Mouse (Mus musculus): Measurements from ENCODE around the gene Cpeb2. TPM values are rescaled to one million over a fixed set of nuclear protein-coding genes. Genes with fewer than 3 reads are reported as not detected.
A peak's percentile ranks its signal among the peaks of the same experiment; 100 is the strongest.

Gene Cpeb2
- polyA plus RNA-seq, 1 experiment from 2014 or later = 2.7 TPM

- Histone ChIP-seq H3K4me3 (replicated peaks; ENCODE audit: low read depth, low read length) (no peak overlapping the region), H3K27ac (peak overlapping the region; percentile 60), H3K9me3 (replicated peaks; ENCODE audit: low read length) (no peaks in the 10 kb centered on the region), H3K27me3 (ENCODE audit: insufficient read depth, low read length) (no peaks in the 10 kb centered on the region), H3K4me1 (replicated peaks; ENCODE audit: insufficient read depth, low read length) (no peaks in the 10 kb centered on the region), H3K4me2 (ENCODE audit: low read length) (no peak overlapping the region), H3K36me3 (ENCODE audit: insufficient read depth, low read length) (no peaks in the 10 kb centered on the region), H3K9ac (ENCODE audit: low read depth, low read length) (no peak overlapping the region)
- TF ChIP-seq CTCF (IDR thresholded peaks at IDR 0.05; ENCODE audit: low read depth) = no peak
- DNase-seq (ENCODE audit: low spot score) = no peak
- WGBS = 24% methylated on average over 4 of the region's 4 CpGs
- no peak for ATAC-seq (replicated peaks; ENCODE audit: low FRiP score, low read depth)
These were observed 15.5 kb upstream of the Cpeb2 start for GRCm38 (mm10) chr5:43217468-43217867.

- no peak for ATAC-seq (replicated peaks; ENCODE audit: low FRiP score, low read depth)
These were observed 14.8 kb upstream of the Cpeb2 start for GRCm38 (mm10) chr5:43217987-43218846.

GRCm38 (mm10) chr5:43218847-43219132 lies 14.2 kb upstream of the Cpeb2 start:
- ATAC-seq (replicated peaks; ENCODE audit: low FRiP score, low read depth) (peak; percentile 85), DNase-seq (ENCODE audit: low spot score) (peak; percentile 56)
- Histone ChIP-seq H3K4me3 (replicated peaks; ENCODE audit: low read depth, low read length) (no peak overlapping the region), H3K27me3 (ENCODE audit: insufficient read depth, low read length) (no peaks in the 10 kb centered on the region), H3K9ac (ENCODE audit: low read depth, low read length) (no peak overlapping the region), H3K4me1 (replicated peaks; ENCODE audit: insufficient read depth, low read length) (no peaks in the 10 kb centered on the region), H3K27ac (0 out of 2 replicates have a peak overlapping the region, but pooled peaks have one; percentile 62), H3K9me3 (replicated peaks; ENCODE audit: low read length) (no peaks in the 10 kb centered on the region), H3K4me2 (ENCODE audit: low read length) (no peak overlapping the region), H3K36me3 (ENCODE audit: insufficient read depth, low read length) (no peaks in the 10 kb centered on the region)
- no peak for TF ChIP-seq CTCF (IDR thresholded peaks at IDR 0.05; ENCODE audit: low read depth)
- WGBS = 14% methylated on average over 1 of the region's 1 CpGs

More at GRCm38 (mm10) chr5:43217987-43218846, 14.8 kb upstream of the Cpeb2 start:
- TF ChIP-seq CTCF (IDR thresholded peaks at IDR 0.05; ENCODE audit: low read depth) = no peak
- H3K27me3 ChIP-seq (ENCODE audit: insufficient read depth, low read length) = no peaks in the 10 kb centered on the region
- H3K9ac ChIP-seq (ENCODE audit: low read depth, low read length) = no peak overlapping the region
- H3K4me2 ChIP-seq (ENCODE audit: low read length) = no peak overlapping the region
- H3K4me1 ChIP-seq (replicated peaks; ENCODE audit: insufficient read depth, low read length) = no peaks in the 10 kb centered on the region
- H3K4me3 ChIP-seq (replicated peaks; ENCODE audit: low read depth, low read length) = no peak overlapping the region
- no peaks in the 10 kb centered on the region for H3K36me3 ChIP-seq (ENCODE audit: insufficient read depth, low read length)
- WGBS = 55% methylated on average over 10 of the region's 10 CpGs
- H3K9me3 ChIP-seq (replicated peaks; ENCODE audit: low read length) = no peaks in the 10 kb centered on the region
- no peak for DNase-seq (ENCODE audit: low spot score)
- peak overlapping the region; percentile 60 for H3K27ac ChIP-seq

GRCm38 (mm10) chr5:43223359-43223758 lies 9.6 kb upstream of the Cpeb2 start:
- WGBS = 72% methylated on average over 4 of the region's 4 CpGs
- DNase-seq (ENCODE audit: low spot score) (no peak), ATAC-seq (replicated peaks; ENCODE audit: low FRiP score, low read depth) (no peak)
- no peak overlapping the region for H3K4me3 ChIP-seq (replicated peaks; ENCODE audit: low read depth, low read length)
- no peaks in the 10 kb centered on the region for H3K36me3 ChIP-seq (ENCODE audit: insufficient read depth, low read length)
- TF ChIP-seq CTCF (IDR thresholded peaks at IDR 0.05; ENCODE audit: low read depth) = no peak
- H3K27me3 ChIP-seq (ENCODE audit: insufficient read depth, low read length) = no peaks in the 10 kb centered on the region
- H3K27ac ChIP-seq = no peak overlapping the region
- H3K9ac ChIP-seq (ENCODE audit: low read depth, low read length) = no peak overlapping the region
- H3K9me3 ChIP-seq (replicated peaks; ENCODE audit: low read length) = no peaks in the 10 kb centered on the region
- no peaks in the 10 kb centered on the region for H3K4me1 ChIP-seq (replicated peaks; ENCODE audit: insufficient read depth, low read length)
- no peak overlapping the region for H3K4me2 ChIP-seq (ENCODE audit: low read length)

GRCm38 (mm10) chr5:43224245-43224644 lies 8.7 kb upstream of the Cpeb2 start:
- DNase-seq (ENCODE audit: low spot score) (no peak), ATAC-seq (replicated peaks; ENCODE audit: low FRiP score, low read depth) (no peak)
- Histone ChIP-seq H3K9me3 (replicated peaks; ENCODE audit: low read length) (no peaks in the 10 kb centered on the region), H3K27me3 (ENCODE audit: insufficient read depth, low read length) (no peaks in the 10 kb centered on the region), H3K4me1 (replicated peaks; ENCODE audit: insufficient read depth, low read length) (no peaks in the 10 kb centered on the region), H3K36me3 (ENCODE audit: insufficient read depth, low read length) (no peaks in the 10 kb centered on the region), H3K27ac (no peak overlapping the region), H3K9ac (ENCODE audit: low read depth, low read length) (no peak overlapping the region), H3K4me3 (replicated peaks; ENCODE audit: low read depth, low read length) (no peak overlapping the region), H3K4me2 (ENCODE audit: low read length) (no peak overlapping the region)
- no peak for TF ChIP-seq CTCF (IDR thresholded peaks at IDR 0.05; ENCODE audit: low read depth)
- WGBS = 74% methylated on average over 3 of the region's 3 CpGs

- H3K4me3 ChIP-seq (replicated peaks; ENCODE audit: low read depth, low read length) = no peak overlapping the region
- no peaks in the 10 kb centered on the region for H3K4me1 ChIP-seq (replicated peaks; ENCODE audit: insufficient read depth, low read length)
- H3K9me3 ChIP-seq (replicated peaks; ENCODE audit: low read length) = no peaks in the 10 kb centered on the region
- no peak for TF ChIP-seq CTCF (IDR thresholded peaks at IDR 0.05; ENCODE audit: low read depth)
- H3K36me3 ChIP-seq (ENCODE audit: insufficient read depth, low read length) = no peaks in the 10 kb centered on the region
- H3K4me2 ChIP-seq (ENCODE audit: low read length) = no peak overlapping the region
- DNase-seq (ENCODE audit: low spot score) (no peak), ATAC-seq (replicated peaks; ENCODE audit: low FRiP score, low read depth) (0 out of 2 replicates have a peak, but pooled peaks have one; percentile 52)
- no peaks in the 10 kb centered on the region for H3K27me3 ChIP-seq (ENCODE audit: insufficient read depth, low read length)
- H3K9ac ChIP-seq (ENCODE audit: low read depth, low read length) = no peak overlapping the region
- no peak overlapping the region for H3K27ac ChIP-seq
These were observed 6.8 kb upstream of the Cpeb2 start for GRCm38 (mm10) chr5:43226160-43226559.
